Mouse (Mus musculus): ENCODE measurements at regions not wholly inside any gene's neighbourhood (a gene's known extent, or its start where the extent isn't known, plus 50 kb on each side); places are given as distances from the start of the nearest gene placed in this dataset.

- H3K27ac ChIP-seq (ENCODE audit: insufficient read depth, low read depth, low read length, poor library complexity, severe bottlenecking): no peak overlapping the region
- H3K9me3 ChIP-seq (ENCODE audit: control insufficient read depth, insufficient read depth, low read depth, low read length): no peaks in the 10 kb centered on the region
- no peak overlapping the region for H3K4me3 ChIP-seq (ENCODE audit: insufficient read depth in 1 of 2, low read depth in 1 of 2, low read length in 2 of 2, poor library complexity in 1 of 2, severe bottlenecking in 1 of 2)
- no peak for DNase-seq (ENCODE audit: low read depth, low spot score)
- no peaks in the 10 kb centered on the region for H3K36me3 ChIP-seq (ENCODE audit: control insufficient read depth, insufficient read depth, low read length, poor library complexity, severe bottlenecking)
- TF ChIP-seq ZNF384 (IDR thresholded peaks at IDR 0.05; ENCODE audit: low read depth, low read length) (no peak), ZC3H11A (IDR thresholded peaks at IDR 0.05; ENCODE audit: borderline replicate concordance, low read depth, low read length) (no peak), HCFC1 (IDR thresholded peaks at IDR 0.05; ENCODE audit: borderline replicate concordance, insufficient read depth, low read length) (no peak), CHD2 (IDR thresholded peaks at IDR 0.05; ENCODE audit: low read depth, low read length) (no peak), MAFK (IDR thresholded peaks at IDR 0.05; ENCODE audit: insufficient read depth, low read depth, low read length) (no peak)
- no peak overlapping the region for H3K9ac ChIP-seq (ENCODE audit: insufficient read depth, low read depth, low read length, poor library complexity, severe bottlenecking)
- no peaks in the 10 kb centered on the region for H3K4me1 ChIP-seq (ENCODE audit: control insufficient read depth in 2 of 2, insufficient read depth in 2 of 2, low read length in 2 of 2, poor library complexity in 1 of 2)
- in situ Hi-C loops (cut with MboI; ENCODE audit: low sequenced_read_pairs in 2 of 2, unreplicated experiment in 2 of 2): no loop called here
Observed at GRCm38 (mm10) chr14:120637486-120638125, 159.4 kb downstream of the Rap2a start.

GRCm38 (mm10) chr14:120642591-120642990, 164.3 kb downstream of the Rap2a start:
- in situ Hi-C loops (cut with MboI; ENCODE audit: low sequenced_read_pairs in 2 of 2, unreplicated experiment in 2 of 2): no loop called here
- H3K9ac ChIP-seq (ENCODE audit: insufficient read depth, low read depth, low read length, poor library complexity, severe bottlenecking): no peak overlapping the region
- H3K36me3 ChIP-seq (ENCODE audit: control insufficient read depth, insufficient read depth, low read length, poor library complexity, severe bottlenecking): no peaks in the 10 kb centered on the region
- no peaks in the 10 kb centered on the region for H3K4me1 ChIP-seq (ENCODE audit: control insufficient read depth in 2 of 2, insufficient read depth in 2 of 2, low read length in 2 of 2, poor library complexity in 1 of 2)
- no peaks in the 10 kb centered on the region for H3K9me3 ChIP-seq (ENCODE audit: control insufficient read depth, insufficient read depth, low read depth, low read length)
- DNase-seq (ENCODE audit: low read depth, low spot score): no peak
- H3K4me3 ChIP-seq (ENCODE audit: insufficient read depth in 1 of 2, low read depth in 1 of 2, low read length in 2 of 2, poor library complexity in 1 of 2, severe bottlenecking in 1 of 2): no peak overlapping the region
- no peak overlapping the region for H3K27ac ChIP-seq (ENCODE audit: insufficient read depth, low read depth, low read length, poor library complexity, severe bottlenecking)
- no peak for TF ChIP-seq CHD2 (IDR thresholded peaks at IDR 0.05; ENCODE audit: low read depth, low read length)
- no peak for TF ChIP-seq ZC3H11A (IDR thresholded peaks at IDR 0.05; ENCODE audit: borderline replicate concordance, low read depth, low read length)
- TF ChIP-seq MAFK (IDR thresholded peaks at IDR 0.05; ENCODE audit: insufficient read depth, low read depth, low read length): no peak
- TF ChIP-seq HCFC1 (IDR thresholded peaks at IDR 0.05; ENCODE audit: borderline replicate concordance, insufficient read depth, low read length): no peak
- no peak for TF ChIP-seq ZNF384 (IDR thresholded peaks at IDR 0.05; ENCODE audit: low read depth, low read length)

- Histone ChIP-seq H3K36me3 (ENCODE audit: control insufficient read depth, insufficient read depth, low read length, poor library complexity, severe bottlenecking) (no peaks in the 10 kb centered on the region), H3K9me3 (ENCODE audit: control insufficient read depth, insufficient read depth, low read depth, low read length) (no peaks in the 10 kb centered on the region), H3K4me3 (ENCODE audit: insufficient read depth in 1 of 2, low read depth in 1 of 2, low read length in 2 of 2, poor library complexity in 1 of 2, severe bottlenecking in 1 of 2) (no peak overlapping the region), H3K27ac (ENCODE audit: insufficient read depth, low read depth, low read length, poor library complexity, severe bottlenecking) (no peak overlapping the region), H3K9ac (ENCODE audit: insufficient read depth, low read depth, low read length, poor library complexity, severe bottlenecking) (no peak overlapping the region), H3K4me1 (ENCODE audit: control insufficient read depth in 2 of 2, insufficient read depth in 2 of 2, low read length in 2 of 2, poor library complexity in 1 of 2) (no peaks in the 10 kb centered on the region)
- no peak for DNase-seq (ENCODE audit: low read depth, low spot score)
- TF ChIP-seq CHD2 (IDR thresholded peaks at IDR 0.05; ENCODE audit: low read depth, low read length): no peak
- TF ChIP-seq ZC3H11A (IDR thresholded peaks at IDR 0.05; ENCODE audit: borderline replicate concordance, low read depth, low read length): no peak
- TF ChIP-seq HCFC1 (IDR thresholded peaks at IDR 0.05; ENCODE audit: borderline replicate concordance, insufficient read depth, low read length): no peak
- TF ChIP-seq ZNF384 (IDR thresholded peaks at IDR 0.05; ENCODE audit: low read depth, low read length): no peak
- TF ChIP-seq MAFK (IDR thresholded peaks at IDR 0.05; ENCODE audit: insufficient read depth, low read depth, low read length): no peak
- in situ Hi-C loops (cut with MboI; ENCODE audit: low sequenced_read_pairs in 2 of 2, unreplicated experiment in 2 of 2): no loop called here
Observed at GRCm38 (mm10) chr14:120652034-120652433, 173.8 kb downstream of the Rap2a start.

DNA sequence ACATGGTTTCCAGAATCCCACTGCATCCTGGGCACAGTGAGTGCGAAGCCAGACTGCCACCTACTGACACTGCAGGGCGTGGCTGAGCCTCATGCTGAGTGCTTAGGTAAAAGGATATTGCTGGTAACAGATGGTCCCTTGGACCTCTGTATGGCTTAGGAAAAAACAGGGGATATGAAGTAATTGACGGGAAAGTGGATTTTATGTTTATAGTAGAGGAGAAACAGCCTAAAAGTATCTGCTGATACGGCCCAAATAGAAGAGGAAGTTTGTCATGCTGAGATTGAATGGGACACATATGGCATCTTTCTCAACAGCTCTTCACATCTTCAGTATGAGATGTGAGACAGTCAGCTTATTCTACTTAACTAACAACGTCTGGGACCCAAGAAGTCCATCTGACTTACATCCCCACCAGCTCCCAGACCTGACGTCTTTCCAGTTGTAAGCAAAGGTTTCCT, 182.1 kb downstream of the Rap2a start:
- no peak for DNase-seq (ENCODE audit: low read depth, low spot score)
- in situ Hi-C loops (cut with MboI; ENCODE audit: low sequenced_read_pairs in 2 of 2, unreplicated experiment in 2 of 2): no loop called here
- TF ChIP-seq MAFK (IDR thresholded peaks at IDR 0.05; ENCODE audit: insufficient read depth, low read depth, low read length) (no peak), ZC3H11A (IDR thresholded peaks at IDR 0.05; ENCODE audit: borderline replicate concordance, low read depth, low read length) (no peak), ZNF384 (IDR thresholded peaks at IDR 0.05; ENCODE audit: low read depth, low read length) (no peak), HCFC1 (IDR thresholded peaks at IDR 0.05; ENCODE audit: borderline replicate concordance, insufficient read depth, low read length) (no peak), CHD2 (IDR thresholded peaks at IDR 0.05; ENCODE audit: low read depth, low read length) (no peak)
- H3K4me1 ChIP-seq (ENCODE audit: control insufficient read depth in 2 of 2, insufficient read depth in 2 of 2, low read length in 2 of 2, poor library complexity in 1 of 2): no peaks in the 10 kb centered on the region
- no peak overlapping the region for H3K27ac ChIP-seq (ENCODE audit: insufficient read depth, low read depth, low read length, poor library complexity, severe bottlenecking)
- no peak overlapping the region for H3K4me3 ChIP-seq (ENCODE audit: insufficient read depth in 1 of 2, low read depth in 1 of 2, low read length in 2 of 2, poor library complexity in 1 of 2, severe bottlenecking in 1 of 2)
- no peaks in the 10 kb centered on the region for H3K36me3 ChIP-seq (ENCODE audit: control insufficient read depth, insufficient read depth, low read length, poor library complexity, severe bottlenecking)
- no peak overlapping the region for H3K9ac ChIP-seq (ENCODE audit: insufficient read depth, low read depth, low read length, poor library complexity, severe bottlenecking)
- no peaks in the 10 kb centered on the region for H3K9me3 ChIP-seq (ENCODE audit: control insufficient read depth, insufficient read depth, low read depth, low read length)
